Mouse (Mus musculus) stomach, postnatal 0 days (tissue): ENCODE data around the gene 1700029H14Rik. TPM values are rescaled to one million over a fixed set of nuclear protein-coding genes. Genes with fewer than 3 reads are reported as not detected.

Experiments used
- ATAC-seq: fragments of 200-750 bp; cut with Nextera tagmentation; 2 replicates; pipeline ENCODE4 v1.8.0; 2017; ENCODE audit not compliant: low FRiP score, low TSS enrichment
- DNase-seq: peaks from one replicate; pipeline ENCODE4 v3.0.0-alpha.2; 2016; ENCODE audit warnings: low spot score
- H3K27ac ChIP-seq: fragments of 300-500 bp; sonication (generic); replicated peaks from 2 replicates; pipeline ENCODE4 v1.5.1; 2014; ENCODE audit warnings: mild to moderate bottlenecking, control low read depth
- H3K27me3 ChIP-seq: fragments of 300-500 bp; sonication (generic); 2 replicates; pipeline ENCODE4 v1.6.1; 2014; ENCODE audit warnings: low read length; ENCODE audit not compliant: control insufficient read depth, insufficient read depth
- H3K36me3 ChIP-seq: fragments of 300-500 bp; sonication (generic); 2 replicates; pipeline ENCODE4 v1.6.1; 2014; ENCODE audit warnings: low read length, mixed read lengths; ENCODE audit not compliant: control insufficient read depth, insufficient read depth
- H3K4me1 ChIP-seq: fragments of 300-500 bp; sonication (generic); replicated peaks from 2 replicates; pipeline ENCODE4 v1.6.1; 2014; ENCODE audit warnings: antibody characterized with exemption; ENCODE audit not compliant: control insufficient read depth, insufficient read depth
- H3K4me2 ChIP-seq: fragments of 300-500 bp; sonication (generic); replicated peaks from 2 replicates; pipeline ENCODE4 v1.6.1; 2014; ENCODE audit warnings: low read depth, mild to moderate bottlenecking, control low read depth, moderate library complexity
- H3K4me3 ChIP-seq: fragments of 300-500 bp; sonication (generic); 2 replicates; pipeline ENCODE4 v1.5.1; 2014; ENCODE audit warnings: low read depth, low read length, control low read depth
- H3K9ac ChIP-seq: fragments of 300-500 bp; sonication (generic); 2 replicates; pipeline ENCODE4 v1.6.1; 2014; ENCODE audit warnings: mild to moderate bottlenecking, low read length, control low read depth, mixed read lengths
- H3K9me3 ChIP-seq: fragments of 300-500 bp; sonication (generic); 2 replicates; pipeline ENCODE4 v1.6.1; 2016; ENCODE audit warnings: low read length; ENCODE audit not compliant: control insufficient read depth
- CTCF ChIP-seq: IDR thresholded peaks from 2 replicates; pipeline ENCODE4 v1.5.1; 2016; ENCODE audit warnings: antibody characterized with exemption, low read depth, mild to moderate bottlenecking, moderate library complexity
- EP300 ChIP-seq: optimal IDR thresholded peaks from 2 replicates; pipeline ENCODE3; 2016; ENCODE audit warnings: antibody characterized with exemption
- WGBS: fragments of 180-500 bp; shearing (Covaris S2); extraction: QIAGEN DNeasy Blood & Tissue Kit; methylation state at CpG from one replicate; pipeline ENCODE4 v1.1.7; 2014; 5-methylcytosine and 5-hydroxymethylcytosine counted together
- polyA plus RNA-seq: library from polyadenylated mRNA; unstranded; fragments of >200 nt; fragmentation: Nextera tagmentation; extraction: Ambion mirVana; gene quantifications from 2 replicates; pipeline ENCODE4 v1.2.1, GENCODE M21; 2015

Gene 1700029H14Rik
- polyA plus RNA-seq, 1 experiment from 2014 or later, result not detected

DNA sequence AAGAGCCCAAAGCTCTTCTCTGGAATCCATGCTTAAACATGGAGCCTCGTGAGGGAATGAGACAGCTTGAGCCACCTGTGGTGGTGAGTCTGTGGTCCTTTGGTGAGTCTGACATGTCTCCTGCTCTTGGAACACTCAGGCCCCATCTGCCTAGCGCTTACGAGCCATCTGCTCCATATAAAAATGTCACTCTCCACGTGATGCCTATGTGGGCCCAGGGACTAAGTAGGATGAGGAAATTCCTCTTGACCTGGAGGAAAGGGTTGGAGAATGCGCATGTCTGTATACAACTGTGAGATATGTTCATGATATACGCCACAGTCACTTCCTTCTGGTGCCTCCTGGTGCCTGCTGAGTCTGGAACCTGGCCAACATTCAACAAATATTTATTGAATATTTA is 49.6 kb downstream of the 1700029H14Rik start:
- TF ChIP-seq EP300 (no peak), CTCF (no peak)
- H3K27me3 ChIP-seq, result no peaks in the 10 kb centered on the region
- no peaks in the 10 kb centered on the region for H3K9me3 ChIP-seq
- DNase-seq, result no peak
- no peak overlapping the region for H3K27ac ChIP-seq
- H3K36me3 ChIP-seq, result no peaks in the 10 kb centered on the region
- no peak overlapping the region for H3K9ac ChIP-seq
- H3K4me1 ChIP-seq, result 0 out of 2 replicates have a peak, but pooled peaks cover 3% of the 10 kb centered on the region
- H3K4me3 ChIP-seq, result no peak overlapping the region
- 43% methylated on average over 6 of the region's 6 CpGs for WGBS
- peak; percentile 79 for ATAC-seq
- H3K4me2 ChIP-seq, result no peak overlapping the region

DNA sequence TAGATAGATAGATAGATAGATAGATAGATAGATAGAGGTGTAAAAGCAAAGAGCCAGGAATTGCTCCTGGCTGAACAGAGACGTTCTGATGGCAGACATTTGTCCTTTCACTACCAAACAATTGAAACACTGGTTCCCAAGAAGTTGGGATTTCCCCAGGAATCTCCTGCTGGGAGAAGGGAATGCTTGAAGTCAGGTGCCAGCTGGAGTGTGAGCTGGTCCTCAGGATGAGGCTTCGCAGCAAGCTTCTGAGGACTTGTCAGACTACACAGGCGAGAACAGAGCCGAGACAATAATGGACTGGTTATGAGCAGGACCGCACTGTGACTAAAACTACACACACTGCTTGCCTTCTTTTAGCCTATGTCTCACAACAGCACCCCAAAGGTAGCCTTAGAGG is 50.2 kb downstream of the 1700029H14Rik start:
- no peaks in the 10 kb centered on the region for H3K27me3 ChIP-seq
- DNase-seq, result no peak
- H3K4me2 ChIP-seq, result no peak overlapping the region
- ATAC-seq, result no peak
- no peaks in the 10 kb centered on the region for H3K9me3 ChIP-seq
- H3K4me1 ChIP-seq, result 0 out of 2 replicates have a peak, but pooled peaks cover 3% of the 10 kb centered on the region
- WGBS, result 81% methylated on average over 5 of the region's 5 CpGs
- H3K27ac ChIP-seq, result no peak overlapping the region
- no peak for TF ChIP-seq CTCF
- no peak for TF ChIP-seq EP300
- no peaks in the 10 kb centered on the region for H3K36me3 ChIP-seq
- no peak overlapping the region for H3K9ac ChIP-seq
- H3K4me3 ChIP-seq, result no peak overlapping the region

DNA sequence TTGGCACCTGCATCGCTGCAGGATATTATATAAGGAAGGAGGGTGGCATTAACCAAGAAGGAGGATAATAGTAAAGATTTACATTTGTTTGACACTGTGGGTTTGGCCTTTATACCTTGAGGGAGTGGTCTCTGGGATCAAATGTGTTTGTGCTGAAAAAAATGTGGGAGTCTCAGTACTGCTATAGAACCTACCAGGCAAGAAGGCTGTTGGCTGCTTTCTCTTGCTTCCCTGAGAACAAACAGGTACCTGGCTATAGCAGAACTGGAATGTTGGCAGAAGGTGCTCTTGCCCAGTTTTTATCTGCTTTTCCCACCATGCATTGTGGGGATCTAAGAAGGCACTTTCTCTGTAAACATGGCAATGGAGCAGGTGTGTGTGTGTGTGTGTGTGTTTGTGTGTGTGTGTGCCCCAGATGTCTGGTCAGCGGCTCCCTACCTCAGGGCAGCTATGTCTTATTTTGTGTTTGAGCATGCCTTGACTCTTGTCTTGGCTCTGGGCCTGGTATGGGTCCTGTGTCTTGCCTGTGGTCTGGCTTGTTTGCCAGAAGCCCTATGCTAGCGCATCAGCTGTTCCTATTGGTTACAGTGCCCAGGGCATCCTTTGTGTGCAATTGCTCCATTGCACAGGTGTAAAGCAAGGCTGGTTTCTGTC is 54.9 kb downstream of the 1700029H14Rik start:
- Histone ChIP-seq H3K27me3 (no peaks in the 10 kb centered on the region), H3K4me3 (no peak overlapping the region), H3K9me3 (no peaks in the 10 kb centered on the region), H3K9ac (no peak overlapping the region), H3K4me2 (no peak overlapping the region), H3K4me1 (peaks cover 4% of the 10 kb centered on the region; the same call in 1 of the 2 replicates), H3K36me3 (no peaks in the 10 kb centered on the region), H3K27ac (peak overlapping the region; percentile 69)
- ATAC-seq, result peak; percentile 79
- peak; percentile 56 for DNase-seq
- 28% methylated on average over 3 of the region's 3 CpGs for WGBS
- TF ChIP-seq CTCF (no peak), EP300 (no peak)

DNA sequence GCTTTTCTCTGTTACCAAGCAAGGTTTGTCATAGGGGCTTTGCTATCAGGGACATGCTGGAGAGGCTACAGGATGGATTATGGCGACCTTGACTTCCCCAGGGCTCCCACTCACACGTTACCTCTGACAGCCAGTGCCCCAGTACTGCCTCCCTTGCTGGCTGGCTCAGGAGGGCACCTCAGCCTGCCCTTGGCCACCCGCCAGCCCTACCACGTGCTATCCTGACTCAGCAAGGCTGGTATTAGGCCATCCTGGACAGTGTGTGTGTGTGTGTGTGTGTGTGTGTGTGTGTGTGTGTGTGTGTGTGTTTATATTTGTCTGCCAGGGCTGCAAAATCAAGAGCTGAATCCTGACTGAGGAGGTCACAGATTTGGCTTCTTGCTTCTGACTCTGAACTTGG is 55.4 kb downstream of the 1700029H14Rik start:
- Histone ChIP-seq H3K4me2 (no peak overlapping the region), H3K27me3 (no peaks in the 10 kb centered on the region), H3K9ac (no peak overlapping the region), H3K27ac (peak overlapping the region; percentile 69), H3K4me1 (peaks cover 4% of the 10 kb centered on the region; the same call in 1 of the 2 replicates), H3K9me3 (no peaks in the 10 kb centered on the region), H3K36me3 (no peaks in the 10 kb centered on the region), H3K4me3 (no peak overlapping the region)
- peak; percentile 91 for ATAC-seq
- 22% methylated on average over 4 of the region's 4 CpGs for WGBS
- TF ChIP-seq EP300 (no peak), CTCF (peak; percentile 24)
- DNase-seq, result peak; percentile 95

DNA sequence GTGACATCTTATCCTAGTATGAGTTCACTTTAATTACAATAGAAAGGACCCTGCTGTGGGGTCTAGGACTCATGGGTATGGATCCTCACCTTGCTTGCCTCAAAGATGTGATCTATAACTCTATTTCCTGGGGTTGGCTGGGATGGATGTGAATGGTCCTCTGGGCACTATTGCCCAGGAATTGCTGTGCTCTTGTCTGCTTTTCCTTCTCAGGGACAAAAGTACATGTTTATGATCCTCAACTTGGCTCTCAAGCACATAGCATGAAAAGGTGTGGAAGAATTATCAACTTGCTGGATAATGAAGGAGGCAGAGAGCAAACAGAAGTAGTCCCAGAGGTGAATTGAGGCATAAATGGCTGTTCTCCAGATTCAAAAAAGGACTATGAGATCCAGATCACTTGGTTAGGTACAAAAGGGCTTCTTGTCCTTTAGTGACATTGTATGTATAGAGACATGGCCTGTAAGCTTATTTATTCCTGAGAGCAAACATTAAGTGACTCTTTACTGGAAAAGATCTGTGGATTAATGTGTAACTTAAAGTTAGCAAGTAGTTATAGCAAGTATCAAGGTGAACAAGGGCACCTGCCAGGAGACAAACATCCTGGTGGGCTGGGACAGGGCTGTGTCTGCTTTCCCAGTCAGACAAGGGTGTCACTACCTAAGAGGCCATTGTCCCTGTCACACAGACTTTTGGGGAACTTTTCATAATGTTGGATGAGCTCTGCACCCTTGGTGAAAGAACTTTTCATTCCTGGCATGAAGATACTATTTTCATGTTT is 57.2 kb downstream of the 1700029H14Rik start:
- Histone ChIP-seq H3K4me2 (no peak overlapping the region), H3K27ac (peak overlapping the region; percentile 69; the same call in 1 of the 2 replicates), H3K36me3 (no peaks in the 10 kb centered on the region), H3K27me3 (no peaks in the 10 kb centered on the region), H3K4me3 (no peak overlapping the region), H3K9me3 (no peaks in the 10 kb centered on the region), H3K9ac (no peak overlapping the region), H3K4me1 (peaks cover 4% of the 10 kb centered on the region; the same call in 1 of the 2 replicates)
- ATAC-seq (no peak), DNase-seq (no peak)
- TF ChIP-seq CTCF (no peak), EP300 (no peak)
